Mouse (Mus musculus) spleen, adult 2 months (tissue): ENCODE measurements at regions not wholly inside any gene's neighbourhood (a gene's known extent, or its start where the extent isn't known, plus 50 kb on each side); places are given as distances from the start of the nearest gene placed in this dataset.

ENCODE experiments used
- DNase-seq, 2 experiments: peaks; one replicate each; pipeline versions ENCODE4 v3.0.0 to v3.0.0-alpha.2; 2012 to 2021; ENCODE audit warnings: low spot score in 2 of 2, low read depth in 1 of 2
- H3K27ac ChIP-seq: fragments of 200-500 bp; 2 replicates; pipeline ENCODE4 v1.5.1; 2012; ENCODE audit warnings: low read length, inconsistent platforms; ENCODE audit not compliant: insufficient read depth
- H3K27me3 ChIP-seq: fragments of 200-500 bp; 2 replicates; pipeline ENCODE4 v1.6.1; 2012; ENCODE audit warnings: mild to moderate bottlenecking, moderate library complexity, low read length, inconsistent platforms; ENCODE audit not compliant: control insufficient read depth, insufficient read depth
- H3K36me3 ChIP-seq: fragments of 200-500 bp; 2 replicates; pipeline ENCODE4 v1.6.1; 2012; ENCODE audit warnings: mild to moderate bottlenecking, low read length, inconsistent platforms; ENCODE audit not compliant: control insufficient read depth, insufficient read depth
- H3K4me1 ChIP-seq: fragments of 200-500 bp; 2 replicates; pipeline ENCODE4 v1.6.1; 2011; ENCODE audit warnings: inconsistent platforms; ENCODE audit not compliant: control insufficient read depth, insufficient read depth, insufficient read length
- H3K4me3 ChIP-seq: fragments of 200-500 bp; 2 replicates; pipeline ENCODE4 v1.5.1; 2011; ENCODE audit warnings: mild to moderate bottlenecking, inconsistent platforms; ENCODE audit not compliant: insufficient read depth, insufficient read length; ENCODE audit errors: extremely low read depth
- CTCF ChIP-seq: fragments of 200-500 bp; IDR thresholded peaks from 2 replicates; pipeline ENCODE4 v1.5.1; 2011; ENCODE audit warnings: mild to moderate bottlenecking, inconsistent platforms; ENCODE audit not compliant: insufficient read depth, insufficient read length, insufficient replicate concordance; ENCODE audit errors: extremely low read depth
- POLR2A ChIP-seq: fragments of 200-500 bp; IDR thresholded peaks from 2 replicates; pipeline ENCODE4 v1.6.1; 2011; ENCODE audit warnings: low read depth, low read length, inconsistent platforms
- WGBS: fragments of 180-500 bp; shearing (Covaris S2); methylation state at CpG from one replicate; pipeline ENCODE4 v1.1.7; 2018; 5-methylcytosine and 5-hydroxymethylcytosine counted together

- Histone ChIP-seq H3K27me3 (no peaks in the 10 kb centered on the region), H3K27ac (no peak overlapping the region), H3K4me3 (no peak overlapping the region), H3K36me3 (no peaks in the 10 kb centered on the region), H3K4me1 (no peaks in the 10 kb centered on the region)
- no peak for DNase-seq
- TF ChIP-seq CTCF, result no peak
- TF ChIP-seq POLR2A, result no peak
- 81% methylated on average over 6 of the region's 6 CpGs for WGBS
Measured at GRCm38 (mm10) chr14:120721593-120722461, 189.2 kb upstream of the Ipo5 start.

DNA sequence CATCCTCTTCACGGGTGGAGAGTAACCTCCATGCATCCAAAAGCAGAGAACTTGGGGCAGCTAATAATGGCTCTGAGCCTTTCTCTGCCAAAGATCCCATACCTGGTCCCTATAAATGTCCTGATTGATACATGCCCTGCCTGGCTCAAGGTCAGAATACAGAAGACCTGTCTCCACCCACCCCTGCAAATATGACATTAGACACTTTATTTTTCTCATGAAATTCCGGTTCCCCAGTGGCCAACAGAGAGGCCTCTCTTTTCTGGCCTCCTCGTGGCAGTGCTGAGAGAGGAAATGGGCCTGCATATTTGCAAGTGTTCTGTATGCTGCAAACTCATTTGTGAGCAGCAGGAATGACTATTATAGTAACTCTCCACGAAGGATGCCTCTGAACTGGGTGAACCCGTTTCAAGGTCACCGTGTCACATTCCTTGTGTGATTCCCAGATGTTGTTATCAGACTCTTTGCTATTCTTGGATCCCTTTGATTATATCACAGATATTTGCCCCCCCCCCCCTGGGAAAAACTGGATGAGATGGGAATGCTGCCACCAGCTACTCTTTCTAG, 188.4 kb upstream of the Ipo5 start:
- Histone ChIP-seq H3K27me3 (no peaks in the 10 kb centered on the region), H3K4me1 (no peaks in the 10 kb centered on the region), H3K4me3 (no peak overlapping the region), H3K27ac (no peak overlapping the region), H3K36me3 (no peaks in the 10 kb centered on the region)
- 77% methylated on average over 6 of the region's 6 CpGs for WGBS
- DNase-seq, result no peak
- TF ChIP-seq CTCF (no peak), POLR2A (no peak)

DNA sequence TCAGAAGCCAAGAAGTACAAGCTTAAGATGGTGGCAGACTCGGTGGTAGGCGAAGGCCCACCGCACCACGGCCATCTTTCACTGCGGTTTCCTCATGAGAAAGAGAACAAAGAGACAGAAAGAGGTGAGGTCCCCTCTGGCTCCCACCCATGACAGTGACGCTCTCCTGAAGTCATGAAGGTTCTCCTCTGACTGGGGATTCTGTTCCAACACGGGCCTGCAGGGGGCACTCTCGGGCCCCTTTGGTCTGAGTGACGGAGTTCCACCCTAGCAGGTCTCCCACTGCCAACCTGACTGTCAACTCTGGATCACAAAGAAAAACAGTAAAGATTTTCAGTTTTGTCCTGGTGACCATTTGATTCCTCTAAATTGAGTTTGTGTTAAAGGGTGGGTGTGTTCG, 182.9 kb upstream of the Ipo5 start:
- H3K4me1 ChIP-seq, result no peaks in the 10 kb centered on the region
- WGBS, result 87% methylated on average over 10 of the region's 10 CpGs
- no peak overlapping the region for H3K27ac ChIP-seq
- no peaks in the 10 kb centered on the region for H3K27me3 ChIP-seq
- no peak for DNase-seq
- no peak overlapping the region for H3K4me3 ChIP-seq
- no peaks in the 10 kb centered on the region for H3K36me3 ChIP-seq
- TF ChIP-seq CTCF, result no peak
- TF ChIP-seq POLR2A, result no peak

- TF ChIP-seq CTCF (no peak), POLR2A (no peak)
- no peak overlapping the region for H3K27ac ChIP-seq
- WGBS, result 13% methylated on average over 3 of the region's 3 CpGs
Measured at GRCm38 (mm10) chr14:120730226-120730625, 180.8 kb upstream of the Ipo5 start.

GRCm38 (mm10) chr14:120731679-120732281, 179.2 kb upstream of the Ipo5 start:
- H3K4me1 ChIP-seq, result no peaks in the 10 kb centered on the region
- no peaks in the 10 kb centered on the region for H3K27me3 ChIP-seq
- TF ChIP-seq POLR2A, result no peak
- no peak overlapping the region for H3K27ac ChIP-seq
- DNase-seq, result no peak
- no peaks in the 10 kb centered on the region for H3K36me3 ChIP-seq
- H3K4me3 ChIP-seq, result no peak overlapping the region
- WGBS, result 86% methylated on average over 7 of the region's 7 CpGs

More at GRCm38 (mm10) chr14:120730226-120730625, 180.8 kb upstream of the Ipo5 start:
- Histone ChIP-seq H3K36me3 (no peaks in the 10 kb centered on the region), H3K4me1 (no peaks in the 10 kb centered on the region), H3K4me3 (no peak overlapping the region), H3K27me3 (no peaks in the 10 kb centered on the region)
- no peak for DNase-seq

GRCm38 (mm10) chr14:120732400-120733138, 178.5 kb upstream of the Ipo5 start:
- Histone ChIP-seq H3K36me3 (no peaks in the 10 kb centered on the region), H3K4me1 (no peaks in the 10 kb centered on the region), H3K27me3 (no peaks in the 10 kb centered on the region), H3K4me3 (no peak overlapping the region), H3K27ac (no peak overlapping the region)
- DNase-seq, result no peak
- TF ChIP-seq CTCF, result no peak
- no peak for TF ChIP-seq POLR2A
- WGBS, result 87% methylated on average over 15 of the region's 15 CpGs
